Mouse (Mus musculus): ENCODE results near the gene Fgd5. TPM values are rescaled to one million over a fixed set of nuclear protein-coding genes. Genes with fewer than 3 reads are reported as not detected.

Fgd5 gene
- total and polyA plus RNA-seq, 3 experiments, result not detected

- Histone ChIP-seq H3K27me3 (replicated peaks) (peaks cover 28% of the 10 kb centered on the region), H3K9ac (ENCODE audit: insufficient read depth, low read depth) (no peak overlapping the region), H3K4me1 (ENCODE audit: control insufficient read depth in 1 of 2, insufficient read depth in 2 of 2) (peaks cover 0 to 4% of the 10 kb centered on the region in 2 experiments; a peak in 1 of 4 replicates), H3K27ac (ENCODE audit: insufficient read depth, low read depth) (no peak overlapping the region), H3K4me2 (ENCODE audit: insufficient read depth, low read depth, poor library complexity, severe bottlenecking) (no peak overlapping the region; the same call in 1 of the 2 replicates), H3K79me2 (replicated peaks; ENCODE audit: control insufficient read depth, extremely low read depth, insufficient read depth, poor library complexity, severe bottlenecking) (no peaks in the 10 kb centered on the region), H3K9me3 (replicated peaks; ENCODE audit: low read length) (no peaks in the 10 kb centered on the region), H3K4me3 (replicated peaks in 1 of 3; ENCODE audit: low read depth in 2 of 3, low read length in 2 of 3, poor library complexity in 1 of 3) (no peak overlapping the region), H3K36me3 (replicated peaks in 1 of 2; ENCODE audit: control insufficient read depth in 1 of 2, insufficient read depth in 1 of 2, low read length in 1 of 2) (no peaks in the 10 kb centered on the region)
- no peak for DNase-seq (ENCODE audit: extremely low read depth)
- in situ Hi-C loops (cut with MboI; ENCODE audit: low pct_ligation_motif_present, low pct_unique_long_range_greater_than_20kb, low sequenced_read_pairs), result no loop called here
- no peak for TF ChIP-seq GABPA (IDR thresholded peaks at IDR 0.05; ENCODE audit: insufficient replicate concordance, low read depth, low read length)
- no peak for TF ChIP-seq ZKSCAN1 (IDR thresholded peaks at IDR 0.05; ENCODE audit: borderline replicate concordance, low read depth, low read length)
- TF ChIP-seq MYC (IDR thresholded peaks at IDR 0.05; ENCODE audit: low read depth, low read length), result no peak
- no peak for TF ChIP-seq ZC3H11A (IDR thresholded peaks at IDR 0.05; ENCODE audit: low read depth, low read length)
- no peak for TF ChIP-seq HCFC1 (IDR thresholded peaks at IDR 0.05; ENCODE audit: low read depth, low read length)
- no peak for TF ChIP-seq KAT2A (IDR thresholded peaks at IDR 0.05; ENCODE audit: insufficient replicate concordance, low read length)
- no peak for TF ChIP-seq JUN (IDR thresholded peaks at IDR 0.05; ENCODE audit: insufficient read depth, low read depth, low read length)
- no peak for TF ChIP-seq NELFE (IDR thresholded peaks at IDR 0.05; ENCODE audit: low read depth, low read length)
- TF ChIP-seq NRF1 (IDR thresholded peaks at IDR 0.05; ENCODE audit: low read depth, low read length), result no peak
- TF ChIP-seq MEF2A (IDR thresholded peaks at IDR 0.05; ENCODE audit: borderline replicate concordance, low read depth, low read length), result no peak
- no peak for TF ChIP-seq USF2 (conservative IDR thresholded peaks at IDR 0.05; ENCODE audit: low read depth, low read length)
- no peak for TF ChIP-seq SIN3A (IDR thresholded peaks at IDR 0.05; ENCODE audit: low read length)
- dilution Hi-C loops (cut with MboI; ENCODE audit: extremely low pct_ligation_motif_present, extremely low pct_unique_long_range_greater_than_20kb, low sequenced_read_pairs), result no loop called here
These were observed 771 bp downstream of the Fgd5 start for GRCm38 (mm10) chr6:91979301-91979996.

GRCm38 (mm10) chr6:91980011-91980410, 1.3 kb downstream of the Fgd5 start:
- Histone ChIP-seq H3K4me2 (ENCODE audit: insufficient read depth, low read depth, poor library complexity, severe bottlenecking) (no peak overlapping the region), H3K4me3 (replicated peaks in 1 of 3; ENCODE audit: low read depth in 2 of 3, low read length in 2 of 3, poor library complexity in 1 of 3) (no peak overlapping the region)

More at GRCm38 (mm10) chr6:91980011-91980410, 1.3 kb downstream of the Fgd5 start:
- Histone ChIP-seq H3K9me3 (replicated peaks; ENCODE audit: low read length) (no peaks in the 10 kb centered on the region), H3K27me3 (replicated peaks) (peaks cover 28% of the 10 kb centered on the region), H3K4me1 (ENCODE audit: control insufficient read depth in 1 of 2, insufficient read depth in 2 of 2) (peaks cover 0 to 4% of the 10 kb centered on the region in 2 experiments; a peak in 1 of 4 replicates), H3K27ac (ENCODE audit: insufficient read depth, low read depth) (no peak overlapping the region), H3K36me3 (replicated peaks in 1 of 2; ENCODE audit: control insufficient read depth in 1 of 2, insufficient read depth in 1 of 2, low read length in 1 of 2) (no peaks in the 10 kb centered on the region), H3K9ac (ENCODE audit: insufficient read depth, low read depth) (no peak overlapping the region), H3K79me2 (replicated peaks; ENCODE audit: control insufficient read depth, extremely low read depth, insufficient read depth, poor library complexity, severe bottlenecking) (no peaks in the 10 kb centered on the region)
- in situ Hi-C loops (cut with MboI; ENCODE audit: low pct_ligation_motif_present, low pct_unique_long_range_greater_than_20kb, low sequenced_read_pairs), result no loop called here
- dilution Hi-C loops (cut with MboI; ENCODE audit: extremely low pct_ligation_motif_present, extremely low pct_unique_long_range_greater_than_20kb, low sequenced_read_pairs), result no loop called here
- no peak for DNase-seq (ENCODE audit: extremely low read depth)
- TF ChIP-seq UBTF (IDR thresholded peaks at IDR 0.05; ENCODE audit: low read depth, low read length), result no peak
- no peak for TF ChIP-seq CTCF (conservative IDR thresholded peaks at IDR 0.05 in 1 of 2, IDR thresholded peaks at IDR 0.05 in 1 of 2; ENCODE audit: low read depth in 2 of 2, low read length in 2 of 2)
- no peak for TF ChIP-seq POLR2AphosphoS2 (IDR thresholded peaks at IDR 0.05; ENCODE audit: low read depth, low read length)
- TF ChIP-seq NRF1 (IDR thresholded peaks at IDR 0.05; ENCODE audit: low read depth, low read length), result no peak
- no peak for TF ChIP-seq GABPA (IDR thresholded peaks at IDR 0.05; ENCODE audit: insufficient replicate concordance, low read depth, low read length)
- no peak for TF ChIP-seq E2F4 (IDR thresholded peaks at IDR 0.05; ENCODE audit: insufficient replicate concordance, low read depth, low read length)
- no peak for TF ChIP-seq MYC (IDR thresholded peaks at IDR 0.05; ENCODE audit: low read depth, low read length)
- TF ChIP-seq USF1 (IDR thresholded peaks at IDR 0.05; ENCODE audit: low read depth, low read length), result no peak
- TF ChIP-seq MEF2A (IDR thresholded peaks at IDR 0.05; ENCODE audit: borderline replicate concordance, low read depth, low read length), result no peak
- no peak for TF ChIP-seq BHLHE40 (IDR thresholded peaks at IDR 0.05; ENCODE audit: low read depth, low read length)
- no peak for TF ChIP-seq NELFE (IDR thresholded peaks at IDR 0.05; ENCODE audit: low read depth, low read length)
- TF ChIP-seq TBP (conservative IDR thresholded peaks at IDR 0.05; ENCODE audit: low read depth, low read length), result no peak
- no peak for TF ChIP-seq USF2 (conservative IDR thresholded peaks at IDR 0.05; ENCODE audit: low read depth, low read length)
- no peak for TF ChIP-seq CHD1 (IDR thresholded peaks at IDR 0.05; ENCODE audit: low read depth, low read length)
- no peak for TF ChIP-seq KAT2A (IDR thresholded peaks at IDR 0.05; ENCODE audit: insufficient replicate concordance, low read length)
- no peak for TF ChIP-seq MAFK (IDR thresholded peaks at IDR 0.05; ENCODE audit: insufficient replicate concordance, low read length)
- no peak for TF ChIP-seq PAX5 (IDR thresholded peaks at IDR 0.05; ENCODE audit: low read length)
- TF ChIP-seq ETS1 (conservative IDR thresholded peaks at IDR 0.05; ENCODE audit: low read depth, low read length), result no peak
- no peak for TF ChIP-seq HCFC1 (IDR thresholded peaks at IDR 0.05; ENCODE audit: low read depth, low read length)

Measured in CH12.LX (cell line).